Mouse (Mus musculus) frontal cortex, postnatal 36 days (tissue): ENCODE results near the gene Cacna1e.
A peak's percentile ranks its signal among the peaks of the same experiment; 100 is the strongest.

Source experiments
- DNase-seq, 2 experiments: peaks; one replicate each; pipeline ENCODE4 v3.0.0; 2022; ENCODE audit warnings: low spot score in 2 of 2

Gene Cacna1e

GRCm38 (mm10) chr1:154707584-154708290, 176.6 kb downstream of the Cacna1e start:
- DNase-seq, result no peak

DNA sequence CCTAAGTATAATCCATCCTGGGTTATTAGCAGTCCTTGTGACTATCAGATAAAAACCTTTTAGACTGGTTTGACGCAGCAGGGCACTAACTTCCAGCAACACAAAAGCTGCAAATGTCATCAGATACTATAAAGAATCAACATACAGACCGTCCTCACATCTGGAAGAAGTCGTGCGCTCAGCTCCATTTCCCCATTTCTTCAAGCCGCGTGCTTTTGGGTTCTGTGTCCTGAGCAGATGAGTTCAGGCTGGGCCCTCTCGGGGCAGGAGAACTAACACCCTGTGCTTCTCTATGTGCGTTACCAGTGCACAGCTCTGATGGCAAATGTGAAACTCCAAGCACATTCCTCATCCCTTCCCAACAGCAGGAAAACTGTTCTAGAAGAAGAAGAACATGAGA, 177.3 kb downstream of the Cacna1e start:
- DNase-seq, result no peak

DNA sequence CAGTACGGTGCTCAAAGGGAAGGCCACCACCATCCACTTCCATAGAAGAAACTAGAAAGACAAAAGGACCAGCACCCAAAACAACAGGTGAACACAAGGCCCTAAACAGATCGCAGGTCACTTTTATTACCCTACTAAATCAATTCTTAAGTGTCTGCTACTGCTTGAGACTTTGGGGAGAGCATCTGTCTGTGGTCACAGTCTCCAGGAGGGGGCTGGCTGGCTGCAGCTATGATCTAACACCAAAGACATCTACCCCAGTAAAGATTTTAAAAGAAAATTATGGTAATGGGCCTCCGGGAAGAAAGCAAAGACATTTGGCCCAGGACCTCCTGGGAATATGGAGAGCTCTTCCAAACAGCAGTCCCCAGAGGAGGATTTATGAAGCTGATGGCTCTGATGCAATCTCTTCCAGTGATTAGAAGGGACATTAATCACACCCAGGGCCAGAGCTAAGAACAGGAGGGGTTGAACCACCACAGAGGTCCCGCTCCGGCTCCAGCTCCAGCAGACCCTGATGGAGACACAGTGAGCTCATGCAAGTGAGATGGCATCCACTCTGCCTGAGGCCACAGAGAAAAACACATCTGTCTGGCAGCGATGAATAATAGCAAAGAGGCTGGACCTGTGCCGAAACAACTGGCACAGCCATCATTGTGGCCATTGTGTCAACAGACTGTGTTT, 178.3 kb downstream of the Cacna1e start:
- no peak for DNase-seq

DNA sequence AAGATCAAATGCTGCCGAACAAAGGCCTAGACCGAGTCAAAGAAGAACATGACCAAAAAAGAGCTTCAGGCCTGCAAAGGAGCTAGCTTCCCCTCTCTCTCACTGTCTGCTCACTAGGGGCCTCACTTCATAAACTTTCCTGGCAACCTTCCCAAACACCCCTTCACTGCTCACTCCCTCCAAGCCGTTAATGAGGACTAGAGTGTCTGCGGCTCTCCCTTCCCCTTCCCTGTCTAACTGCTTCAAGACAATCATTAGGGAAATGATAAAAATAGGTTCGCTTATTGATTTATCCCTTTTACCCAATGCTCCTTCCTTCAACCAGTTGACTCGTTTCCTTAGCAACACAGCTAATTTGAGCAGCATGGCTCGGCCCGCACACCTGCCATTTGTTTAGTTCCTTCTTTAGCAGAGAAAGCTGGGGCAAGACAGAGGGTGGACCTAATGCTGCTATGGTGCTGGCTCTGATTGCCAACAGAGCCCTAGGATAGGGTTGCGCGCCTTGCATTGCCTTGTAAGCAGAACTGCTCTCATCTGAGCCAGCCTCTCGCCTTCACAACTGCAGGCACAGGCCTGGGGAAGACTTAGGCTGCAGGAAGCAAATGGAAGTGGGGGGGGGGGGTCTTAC, 179.6 kb downstream of the Cacna1e start:
- no peak for DNase-seq

GRCm38 (mm10) chr1:154702623-154703022, 181.7 kb downstream of the Cacna1e start:
- peak; percentile 58 to 64 for DNase-seq

DNA sequence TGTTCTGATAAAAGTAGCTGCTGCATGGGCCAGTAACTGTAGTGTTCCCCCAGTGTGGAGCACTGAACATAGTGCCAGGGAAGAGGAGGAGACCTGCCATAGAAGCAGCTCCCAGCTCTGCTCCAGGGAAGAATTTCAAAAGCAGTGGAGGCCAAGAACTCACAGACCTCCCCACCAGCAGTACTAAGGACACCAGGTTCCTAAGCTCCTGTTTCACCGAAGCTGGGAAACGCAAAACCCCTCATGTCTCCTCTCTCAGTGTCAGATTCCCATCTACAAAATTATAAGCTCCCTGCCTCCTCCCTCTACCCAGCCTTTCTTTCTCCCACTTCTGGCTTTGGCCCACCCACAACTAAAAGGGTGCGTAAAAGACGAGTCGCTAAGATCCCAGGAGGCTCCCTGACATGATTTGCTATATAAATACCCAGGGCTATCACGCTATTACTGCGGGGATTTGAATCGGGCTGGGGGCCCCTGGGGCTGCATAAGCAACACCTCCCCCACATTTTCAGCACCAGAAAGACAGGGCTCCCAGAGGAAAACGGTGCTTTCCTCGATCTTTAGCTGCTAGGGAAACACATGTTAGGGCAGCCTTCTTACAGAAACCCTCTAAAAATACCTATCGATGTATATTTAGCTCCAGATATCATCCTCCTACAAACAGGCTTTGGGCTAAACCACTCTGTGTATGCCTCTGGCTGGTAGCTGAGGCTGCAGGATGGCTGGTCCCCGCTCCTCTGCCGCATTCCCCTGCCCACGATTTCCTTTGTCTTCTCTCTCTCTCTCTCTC, 195.2 kb downstream of the Cacna1e start:
- peak; percentile 42 to 66 for DNase-seq

DNA sequence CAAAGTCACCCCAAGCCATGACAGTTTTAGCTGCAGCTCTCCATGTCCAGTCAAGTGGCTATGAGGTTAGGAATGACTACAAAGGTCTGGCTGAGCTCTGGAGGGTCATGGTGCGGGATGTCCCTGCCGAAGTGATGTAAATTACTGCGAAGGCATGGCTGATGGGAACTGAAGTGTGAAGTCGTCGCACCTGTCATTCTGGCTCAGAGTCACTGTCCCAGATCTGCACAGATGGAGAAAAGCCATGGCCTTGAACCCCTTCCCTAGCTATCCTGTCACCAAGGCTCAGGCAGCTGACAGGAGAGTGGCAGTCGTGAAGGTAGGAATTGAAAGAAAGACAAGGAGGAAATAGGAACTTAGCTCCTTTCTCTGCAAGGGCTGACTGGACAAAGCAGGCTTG, 197.4 kb downstream of the Cacna1e start:
- no peak for DNase-seq

DNA sequence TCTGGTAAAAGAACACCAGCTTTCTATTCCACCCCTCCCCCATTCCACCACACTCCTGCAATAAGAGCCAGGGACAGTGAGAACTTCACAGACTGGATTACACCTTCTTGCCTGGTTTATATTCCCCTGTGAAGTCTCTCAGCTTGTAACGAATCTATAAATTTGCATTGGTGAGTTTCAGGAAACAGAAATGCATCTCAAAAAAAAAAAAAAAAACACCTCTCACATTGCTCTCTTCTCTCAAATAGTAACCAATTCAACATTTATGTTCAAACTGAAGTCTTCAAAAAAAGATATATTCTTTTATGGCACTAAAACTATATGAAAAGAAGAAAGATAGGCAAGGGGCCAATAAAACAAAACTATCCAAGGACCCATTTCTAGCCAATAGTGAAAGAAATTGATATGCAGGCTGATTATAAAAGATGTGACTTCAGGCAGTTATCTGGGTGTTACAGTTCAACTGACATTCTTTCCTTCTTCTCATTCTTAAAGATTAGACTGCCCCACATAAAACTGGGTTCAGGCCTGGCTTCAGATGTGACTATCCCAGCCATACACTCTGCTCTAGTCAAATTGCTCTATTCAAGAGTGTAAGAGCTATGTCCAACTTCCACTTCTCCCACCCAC, 200.7 kb downstream of the Cacna1e start:
- no peak for DNase-seq

- DNase-seq, result no peak
Observed at GRCm38 (mm10) chr1:154678989-154679388, 205.3 kb downstream of the Cacna1e start.

DNA sequence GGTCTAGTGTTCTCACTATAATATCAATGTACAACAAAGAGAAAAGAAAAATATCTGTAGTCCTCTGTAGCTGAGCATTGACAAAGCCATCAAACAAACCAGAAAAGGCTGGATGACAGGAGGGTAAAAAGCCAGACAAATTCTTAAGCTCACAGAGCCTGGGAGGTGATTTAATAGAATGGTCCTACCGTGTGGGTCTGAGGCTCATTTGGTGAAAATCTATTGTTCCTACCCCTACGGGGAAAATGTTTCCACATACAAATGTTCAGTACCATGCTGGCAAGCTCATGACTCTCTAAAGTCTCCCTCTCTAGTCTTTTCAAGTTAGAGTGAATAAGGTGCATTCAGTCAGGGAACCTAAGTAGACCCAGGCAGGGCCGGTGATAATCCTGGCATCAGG, 206.2 kb downstream of the Cacna1e start:
- DNase-seq, result no peak

DNA sequence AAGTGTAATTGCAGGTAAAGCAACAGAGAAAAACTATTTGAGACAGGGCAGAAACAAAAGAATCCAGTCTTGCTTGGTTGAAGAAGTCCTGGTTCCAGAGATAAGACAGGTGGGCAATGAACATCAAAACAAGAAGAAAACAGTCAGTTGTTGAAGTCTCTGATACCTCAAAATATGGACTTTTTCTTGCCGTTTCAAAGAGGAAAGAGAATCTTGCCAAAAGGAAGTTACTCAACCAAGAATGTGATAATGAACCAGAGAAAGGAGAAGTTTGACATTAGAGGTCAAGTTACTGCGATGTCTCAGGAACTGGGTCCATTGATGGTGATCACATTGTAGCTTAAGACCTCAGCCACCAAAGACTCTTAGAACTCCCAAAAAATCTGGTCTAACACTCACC, 206.6 kb downstream of the Cacna1e start:
- DNase-seq, result no peak

GRCm38 (mm10) chr1:154663721-154664120, 220.6 kb downstream of the Cacna1e start:
- no peak for DNase-seq

DNA sequence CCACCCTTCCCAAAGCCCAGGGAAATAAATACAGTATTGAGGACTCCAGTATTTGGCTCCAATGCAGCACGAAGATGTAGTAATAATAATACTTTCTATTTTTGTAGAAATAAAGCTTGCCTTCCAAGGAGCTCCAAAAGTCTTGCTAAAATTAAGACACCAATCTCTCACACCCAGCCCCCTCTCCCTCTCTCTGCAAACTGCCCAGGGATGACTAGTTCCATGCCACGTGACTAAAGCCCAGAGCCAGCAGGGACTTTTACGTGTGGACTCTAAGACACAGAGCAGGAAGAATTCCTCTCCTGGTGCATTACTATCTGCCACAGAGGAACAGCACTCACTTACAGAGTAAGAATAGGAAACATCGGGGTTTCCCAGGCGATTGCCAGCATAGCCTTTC, 222.3 kb downstream of the Cacna1e start:
- peak; percentile 59 to 77 for DNase-seq

DNA sequence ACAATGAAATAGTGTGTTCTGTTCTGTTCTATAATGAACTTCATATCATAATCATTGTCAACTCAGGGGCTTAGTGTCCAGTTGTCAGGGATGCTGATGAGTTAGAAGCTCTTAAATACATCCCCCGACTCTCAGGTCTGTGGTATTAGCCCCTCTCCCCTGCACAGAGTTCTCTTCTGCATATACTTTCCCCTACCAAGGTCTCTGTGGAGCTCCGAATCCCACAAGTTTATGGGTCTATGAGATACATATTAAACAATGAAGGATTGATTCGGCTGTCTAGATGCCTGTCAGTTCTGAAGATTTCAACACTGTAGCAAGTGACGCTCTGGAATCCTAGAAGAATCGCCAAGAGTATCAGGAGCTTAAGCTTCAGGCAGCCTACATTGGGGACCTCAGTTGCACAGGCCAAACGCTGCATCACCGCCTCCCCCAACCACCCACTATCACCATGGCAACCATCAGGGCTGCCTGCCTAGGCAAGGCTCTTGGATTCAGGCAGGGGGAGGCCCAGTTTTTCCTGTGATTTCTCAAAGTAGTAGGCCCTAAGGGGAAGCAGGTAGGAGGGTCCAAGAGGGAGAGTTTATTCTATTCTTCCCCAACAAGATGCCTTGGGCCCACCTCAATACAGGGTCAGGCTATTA, 223.0 kb downstream of the Cacna1e start:
- peak; percentile 83 to 91 for DNase-seq

DNA sequence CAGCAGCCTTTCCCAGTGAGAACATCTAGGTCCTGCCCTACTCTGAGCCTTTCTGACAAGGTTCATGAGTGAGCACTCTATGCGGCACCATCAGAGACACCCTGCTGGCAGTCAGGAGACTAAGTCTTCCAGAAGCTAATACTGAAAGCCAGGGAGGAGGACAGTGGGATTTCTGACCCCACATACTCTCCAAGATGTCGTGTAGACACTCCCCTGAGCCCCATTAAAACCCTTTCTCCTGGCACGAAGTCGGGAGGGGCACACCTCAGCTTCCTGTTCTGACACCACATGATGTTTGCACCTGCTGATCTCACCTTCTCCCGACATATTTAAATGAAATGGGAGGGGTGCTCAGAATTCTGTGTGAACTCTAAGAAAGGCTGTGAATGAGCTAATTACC, 226.9 kb downstream of the Cacna1e start:
- no peak for DNase-seq

DNA sequence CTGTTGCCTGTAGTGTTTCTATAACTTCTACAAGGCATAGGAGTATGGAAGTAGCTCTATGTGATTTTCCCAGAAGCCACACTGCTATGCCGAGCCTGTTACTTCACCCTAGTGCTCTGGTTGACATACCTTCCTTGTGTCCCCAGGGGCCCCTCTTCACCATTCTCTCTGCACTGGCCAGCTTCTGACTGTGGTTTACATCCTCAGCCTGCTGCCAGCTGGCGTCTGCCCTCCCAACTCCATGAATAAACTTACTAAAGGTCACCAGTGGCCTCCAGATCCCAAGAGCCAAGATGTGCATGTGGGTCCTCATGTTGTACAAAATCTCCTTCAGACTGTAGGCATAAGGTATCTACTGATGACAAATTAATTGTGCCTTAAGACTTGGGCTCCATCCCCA, 230.3 kb downstream of the Cacna1e start:
- DNase-seq, result no peak

DNA sequence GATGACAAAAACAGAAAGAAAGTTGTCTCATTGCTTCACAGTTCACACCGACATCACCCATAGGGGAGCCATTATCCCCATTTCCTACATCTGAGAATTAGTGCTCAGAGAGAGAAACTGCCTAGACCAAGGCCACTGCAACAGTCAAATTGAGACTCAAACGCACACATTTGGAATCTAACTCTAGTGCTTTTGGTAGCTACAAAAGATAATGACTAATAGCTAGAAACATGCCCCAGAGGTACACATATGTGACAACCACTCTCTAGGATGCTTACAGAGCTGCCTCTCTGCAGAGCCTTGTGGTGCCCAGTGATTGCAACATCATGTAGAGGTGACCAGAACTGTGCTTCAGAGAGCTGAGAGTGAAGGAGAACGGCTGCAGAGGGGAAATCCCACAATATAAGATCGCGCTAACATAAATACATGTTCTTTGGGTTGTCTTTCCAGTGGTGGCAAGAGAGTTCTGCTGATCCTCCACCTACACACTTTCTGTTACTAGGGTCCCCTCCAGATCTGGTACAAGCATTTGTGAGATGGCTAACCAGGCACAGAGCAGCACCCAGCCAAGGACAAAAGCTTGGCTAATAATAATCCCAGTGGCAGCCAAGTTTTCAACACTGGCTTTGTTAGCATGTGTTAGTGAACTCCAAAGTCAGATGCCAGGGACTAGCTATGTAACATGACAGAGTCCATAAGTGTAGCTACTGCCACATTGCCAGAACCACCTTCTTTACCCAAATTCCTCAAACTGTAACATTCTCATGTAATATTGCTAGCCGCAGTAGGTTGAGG, 237.9 kb downstream of the Cacna1e start:
- DNase-seq, result no peak

- DNase-seq, result no peak
Observed at GRCm38 (mm10) chr1:154637821-154638220, 246.5 kb downstream of the Cacna1e start.

DNA sequence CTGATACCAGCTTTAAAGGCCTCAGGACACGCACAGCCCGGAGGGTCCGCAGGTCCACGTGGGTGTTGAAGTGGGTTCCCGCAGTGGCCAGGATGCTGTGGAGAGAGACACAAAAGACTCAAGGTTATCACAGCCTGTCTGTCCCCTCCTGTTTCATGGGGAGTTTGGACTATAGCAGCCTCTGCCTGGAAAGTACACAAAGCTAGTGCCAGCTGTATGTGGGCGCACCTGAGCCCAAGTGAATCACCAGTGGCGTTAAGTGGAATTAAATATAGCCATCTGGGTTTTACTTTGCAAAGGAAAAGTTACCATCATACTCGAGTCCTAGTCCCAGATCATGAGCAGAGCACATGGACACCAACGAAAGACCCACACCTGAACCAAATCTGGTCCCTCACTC, 248.5 kb downstream of the Cacna1e start:
- DNase-seq, result peak; percentile 42 to 70

GRCm38 (mm10) chr1:154632886-154633285, 251.4 kb downstream of the Cacna1e start:
- DNase-seq, result no peak
